In the genomic region with DNA sequence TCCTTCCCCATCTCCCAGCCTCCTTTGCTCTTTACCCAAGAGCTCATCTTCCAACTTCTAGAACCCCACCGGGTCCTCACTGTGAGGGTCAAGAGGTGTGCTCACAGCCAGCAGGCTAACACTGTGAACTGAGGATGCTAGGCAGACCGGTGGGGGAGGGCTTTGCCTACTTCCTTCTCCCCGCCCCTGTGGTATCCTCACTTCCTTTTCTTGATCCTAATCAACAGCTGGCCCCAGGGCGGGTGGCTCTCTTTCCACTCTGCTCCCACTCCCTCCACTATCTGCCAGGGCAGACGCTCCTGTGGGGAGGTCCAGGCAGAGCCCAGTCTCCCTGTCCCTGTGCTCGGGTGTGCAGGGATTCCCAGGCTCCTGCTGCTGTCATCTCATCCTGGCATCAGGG, we compare ENCODE assay signal across 9 mouse cellular contexts. TPM values are rescaled to one million over a fixed set of nuclear protein-coding genes. Genes with fewer than 3 reads are reported as not detected.
DNase-seq lines count a peak whose midpoint lies in the region; ATAC-seq and TF ChIP-seq lines count a peak whose summit lies in the region.
"Had no signal": no experiment of that assay in that cellular context is flagged by ENCODE, and none has a peak within 500 bp of the region (broad histone marks: within the 10 kb centered on the region; RNA-seq: fewer than 3 reads in every experiment).

No protein-coding gene starts in this region.

- peaks cover 37% of the 10 kb centered on the region for H3K4me1 ChIP-seq in midbrain, embryonic 10.5 days
- 0 out of 2 replicates have a peak, but pooled peaks cover 4% of the 10 kb centered on the region for H3K4me1 ChIP-seq in midbrain, embryonic 15.5 days
- H3K4me1 ChIP-seq in midbrain, postnatal 0 days (ENCODE audit: insufficient read depth, low read length), result no peaks in the 10 kb centered on the region
- peaks cover 2% of the 10 kb centered on the region; the same call in 1 of the 2 replicates for H3K4me1 ChIP-seq in hindbrain, embryonic 16.5 days (ENCODE audit: control insufficient read depth, insufficient read depth, low read depth, low read length)

- H3K4me3 ChIP-seq in midbrain, embryonic 10.5 days, result no peak overlapping the region
- no peak overlapping the region for H3K4me3 ChIP-seq in midbrain, embryonic 15.5 days
- H3K4me3 ChIP-seq in midbrain, postnatal 0 days (ENCODE audit: low read depth, low read length), result no peak overlapping the region
- no peak overlapping the region for H3K4me3 ChIP-seq in hindbrain, embryonic 16.5 days (ENCODE audit: low read length)
- H3K4me3 ChIP-seq: neural tube, embryonic 12.5 days had no signal

- peak overlapping the region; percentile 6; the same call in 1 of the 2 replicates for H3K27ac ChIP-seq in midbrain, embryonic 10.5 days (replicated peaks)
- no peak overlapping the region for H3K27ac ChIP-seq in midbrain, embryonic 15.5 days
- no peak overlapping the region for H3K27ac ChIP-seq in midbrain, postnatal 0 days (ENCODE audit: low read depth, low read length)
- no peak overlapping the region for H3K27ac ChIP-seq in hindbrain, embryonic 16.5 days (ENCODE audit: low read depth, low read length)
- H3K27ac ChIP-seq: neural tube, embryonic 12.5 days had no signal

- no peak for TF ChIP-seq CTCF in midbrain, postnatal 0 days (IDR thresholded peaks at IDR 0.05)

- no peak overlapping the region for H3K4me2 ChIP-seq in midbrain, embryonic 15.5 days
- H3K4me2 ChIP-seq in midbrain, postnatal 0 days (ENCODE audit: low read depth, low read length, poor library complexity, severe bottlenecking), result no peak overlapping the region
- no peak overlapping the region for H3K4me2 ChIP-seq in hindbrain, embryonic 16.5 days (ENCODE audit: low read length)
- H3K4me2 ChIP-seq: neural tube, embryonic 12.5 days had no signal

- H3K9me3 ChIP-seq in midbrain, embryonic 10.5 days (replicated peaks), result no peaks in the 10 kb centered on the region
- no peaks in the 10 kb centered on the region for H3K9me3 ChIP-seq in midbrain, embryonic 15.5 days
- no peaks in the 10 kb centered on the region for H3K9me3 ChIP-seq in midbrain, postnatal 0 days (ENCODE audit: low read length)
- no peaks in the 10 kb centered on the region for H3K9me3 ChIP-seq in hindbrain, embryonic 16.5 days (ENCODE audit: control insufficient read depth, low read length)
- H3K9me3 ChIP-seq: neural tube, embryonic 12.5 days had no signal

- no peak for DNase-seq in midbrain, embryonic 10.5 days (ENCODE audit: low spot score)
- DNase-seq in induced T-regulatory cell, adult 2 months (ENCODE audit: low read depth), result peak; percentile 87
- DNase-seq in lung, postnatal 36 days, result peak; percentile 80
- peak; percentile 78 for DNase-seq in thymus, postnatal 4 days
- DNase-seq in right cerebral cortex, adult 18-20 months, result no peak
- DNase-seq in midbrain, postnatal 0 days (ENCODE audit: low spot score), result no peak

- H3K36me3 ChIP-seq in midbrain, embryonic 10.5 days, result no peaks in the 10 kb centered on the region
- no peaks in the 10 kb centered on the region for H3K36me3 ChIP-seq in midbrain, embryonic 15.5 days (replicated peaks)
- H3K36me3 ChIP-seq in midbrain, postnatal 0 days (ENCODE audit: insufficient read depth, low read length), result no peaks in the 10 kb centered on the region
- no peaks in the 10 kb centered on the region for H3K36me3 ChIP-seq in hindbrain, embryonic 16.5 days (ENCODE audit: control insufficient read depth, insufficient read depth, low read length)
- H3K36me3 ChIP-seq: neural tube, embryonic 12.5 days had no signal

- ATAC-seq in midbrain, embryonic 15.5 days (replicated peaks), result no peak
- ATAC-seq in midbrain, postnatal 0 days (ENCODE audit: low FRiP score), result no peak
- no peak for ATAC-seq in hindbrain, embryonic 16.5 days

- no peak overlapping the region for H3K9ac ChIP-seq in midbrain, embryonic 15.5 days
- no peak overlapping the region for H3K9ac ChIP-seq in midbrain, postnatal 0 days (replicated peaks; ENCODE audit: low read length, poor library complexity, severe bottlenecking)
- no peak overlapping the region for H3K9ac ChIP-seq in hindbrain, embryonic 16.5 days (ENCODE audit: low read depth, low read length)
- H3K9ac ChIP-seq: neural tube, embryonic 12.5 days had no signal

- peaks cover 40% of the 10 kb centered on the region for H3K27me3 ChIP-seq in midbrain, embryonic 10.5 days (ENCODE audit: low read depth, poor library complexity, severe bottlenecking)
- peaks cover 3% of the 10 kb centered on the region; the same call in 1 of the 2 replicates for H3K27me3 ChIP-seq in midbrain, embryonic 15.5 days (replicated peaks)
- no peaks in the 10 kb centered on the region for H3K27me3 ChIP-seq in midbrain, postnatal 0 days (ENCODE audit: insufficient read depth, low read length)
- 0 out of 2 replicates have a peak, but pooled peaks cover 2% of the 10 kb centered on the region for H3K27me3 ChIP-seq in hindbrain, embryonic 16.5 days (replicated peaks; ENCODE audit: control insufficient read depth, insufficient read depth, low read length)

- 45% methylated on average over 6 of the region's 6 CpGs for WGBS in midbrain, embryonic 10.5 days
- 49% methylated on average over 6 of the region's 6 CpGs for WGBS in midbrain, embryonic 15.5 days
- WGBS in midbrain, postnatal 0 days, result 45% methylated on average over 6 of the region's 6 CpGs
- 45% methylated on average over 6 of the region's 6 CpGs for WGBS in hindbrain, embryonic 16.5 days

RNA-seq across cellular contexts. Expression of a gene that starts 1.5 kb away (rescaled TPM):
- 1.3 and 2.4 TPM in 2 replicates for polyA plus RNA-seq in midbrain, embryonic 10.5 days (2016; fragmentation: Nextera tagmentation; extraction: Ambion mirVana)
- polyA plus RNA-seq in midbrain, embryonic 15.5 days (2015; fragmentation: Nextera tagmentation; extraction: Ambion mirVana), result 0.34 and 0.50 TPM in 2 replicates
- 0.05 and 0.24 TPM in 2 replicates for total RNA-seq in midbrain, postnatal 0 days (2014; rRNA removed)
- polyA plus RNA-seq in midbrain, postnatal 0 days (2015; fragmentation: Nextera tagmentation; extraction: Ambion mirVana), result 0.05 and 0.15 TPM in 2 replicates
- polyA plus RNA-seq in hindbrain, embryonic 16.5 days (2015; fragmentation: Nextera tagmentation; extraction: Ambion mirVana), result 0.24 and 0.30 TPM in 2 replicates

RNA-seq across cellular contexts. Expression of a gene that starts 15.6 kb away (rescaled TPM):
- polyA plus RNA-seq in midbrain, embryonic 10.5 days (2016; fragmentation: Nextera tagmentation; extraction: Ambion mirVana), result 46.5 and 67.6 TPM in 2 replicates
- polyA plus RNA-seq in midbrain, embryonic 15.5 days (2015; fragmentation: Nextera tagmentation; extraction: Ambion mirVana), result 401 and 406 TPM in 2 replicates
- total RNA-seq in midbrain, postnatal 0 days (2014; rRNA removed), result 317 and 384 TPM in 2 replicates
- 399 and 418 TPM in 2 replicates for polyA plus RNA-seq in midbrain, postnatal 0 days (2015; fragmentation: Nextera tagmentation; extraction: Ambion mirVana)
- polyA plus RNA-seq in hindbrain, embryonic 16.5 days (2015; fragmentation: Nextera tagmentation; extraction: Ambion mirVana), result 329 and 392 TPM in 2 replicates

RNA-seq across cellular contexts. Expression of a gene that starts 26.0 kb away (rescaled TPM):
- polyA plus RNA-seq in midbrain, embryonic 10.5 days (2016; fragmentation: Nextera tagmentation; extraction: Ambion mirVana), result 0.06 and 0.17 TPM in 2 replicates
- polyA plus RNA-seq in midbrain, embryonic 15.5 days (2015; fragmentation: Nextera tagmentation; extraction: Ambion mirVana), result 0.77 and 1.0 TPM in 2 replicates
- total RNA-seq in midbrain, postnatal 0 days (2014; rRNA removed), result 2.5 and 3.8 TPM in 2 replicates
- polyA plus RNA-seq in midbrain, postnatal 0 days (2015; fragmentation: Nextera tagmentation; extraction: Ambion mirVana), result 1.9 and 2.1 TPM in 2 replicates
- polyA plus RNA-seq in hindbrain, embryonic 16.5 days (2015; fragmentation: Nextera tagmentation; extraction: Ambion mirVana), result 1.4 and 1.7 TPM in 2 replicates

RNA-seq across cellular contexts. Expression of a gene that starts 36.4 kb away (rescaled TPM):
- polyA plus RNA-seq in midbrain, embryonic 10.5 days (2016; fragmentation: Nextera tagmentation; extraction: Ambion mirVana), result not detected in 2 replicates
- polyA plus RNA-seq in midbrain, embryonic 15.5 days (2015; fragmentation: Nextera tagmentation; extraction: Ambion mirVana), result 0.87 and 1.2 TPM in 2 replicates
- total RNA-seq in midbrain, postnatal 0 days (2014; rRNA removed), result 14.1 and 25.7 TPM in 2 replicates
- polyA plus RNA-seq in midbrain, postnatal 0 days (2015; fragmentation: Nextera tagmentation; extraction: Ambion mirVana), result 8.8 and 12.8 TPM in 2 replicates
- 2.7 and 6.1 TPM in 2 replicates for polyA plus RNA-seq in hindbrain, embryonic 16.5 days (2015; fragmentation: Nextera tagmentation; extraction: Ambion mirVana)

Comparison
In these comparisons a context has a peak if more than half of its experiments do, and no peak if none do; other contexts are left out.
1. DNase-seq: peak in induced T-regulatory cell, adult 2 months (single experiment), lung, postnatal 36 days (single experiment) and thymus, postnatal 4 days (single experiment); none in midbrain, embryonic 10.5 days (single experiment), right cerebral cortex, adult 18-20 months (single experiment) and midbrain, postnatal 0 days (single experiment).